Mouse (Mus musculus) heart, adult 2 months (tissue): Measurements from ENCODE around the gene Lpcat4. TPM values are rescaled to one million over a fixed set of nuclear protein-coding genes. Genes with fewer than 3 reads are reported as not detected.
A peak's percentile ranks its signal among the peaks of the same experiment; 100 is the strongest.
"Not testable (repeated sequence)": the region's sequence is repeated elsewhere in the genome, so short reads cannot be mapped to it uniquely, and the experiment has no call there.

Experiments
- DNase-seq, 2 experiments: peaks; one replicate each; pipeline ENCODE4 v3.0.0; 2021
- H3K27ac ChIP-seq: fragments of 200-600 bp; 2 replicates; pipeline ENCODE4 v1.8.1; 2022
- H3K27me3 ChIP-seq: fragments of 200-500 bp; 2 replicates; pipeline ENCODE4 v1.6.1; 2012; ENCODE audit warnings: mild to moderate bottlenecking, low read length, inconsistent platforms, mixed read lengths; ENCODE audit not compliant: control insufficient read depth, insufficient read depth
- H3K36me3 ChIP-seq: fragments of 200-500 bp; 2 replicates; pipeline ENCODE4 v1.6.1; 2012; ENCODE audit warnings: low read length, inconsistent platforms; ENCODE audit not compliant: control insufficient read depth, insufficient read depth
- H3K4me1 ChIP-seq: fragments of 200-500 bp; 2 replicates; pipeline ENCODE4 v1.6.1; 2011; ENCODE audit warnings: low read length; ENCODE audit not compliant: control insufficient read depth, insufficient read depth
- H3K4me3 ChIP-seq: fragments of 200-600 bp; 2 replicates; pipeline ENCODE4 v1.8.1; 2022
- H3K79me2 ChIP-seq: fragments of 200-500 bp; replicated peaks from 2 replicates; pipeline ENCODE4 v1.6.1; 2012; ENCODE audit warnings: mild to moderate bottlenecking, inconsistent platforms, low read length, moderate library complexity, mixed read lengths; ENCODE audit not compliant: control insufficient read depth, insufficient read depth
- H3K9ac ChIP-seq: fragments of 200-500 bp; 2 replicates; pipeline ENCODE4 v1.6.1; 2012; ENCODE audit warnings: low read depth, mild to moderate bottlenecking, control low read depth, inconsistent platforms, low read length, mixed read lengths
- CTCF ChIP-seq: fragments of 200-600 bp; IDR thresholded peaks from 2 replicates; pipeline ENCODE4 v1.8.1; 2022; ENCODE audit warnings: antibody characterized with exemption, mild to moderate bottlenecking, moderate library complexity
- EP300 ChIP-seq: fragments of 200-500 bp; IDR thresholded peaks from 2 replicates; pipeline ENCODE4 v1.6.1; 2011; ENCODE audit warnings: low read depth, low read length, control low read depth; ENCODE audit not compliant: insufficient read depth
- POLR2A ChIP-seq: fragments of 200-500 bp; IDR thresholded peaks from 2 replicates; pipeline ENCODE4 v1.6.1; 2011; ENCODE audit warnings: mild to moderate bottlenecking, low read depth, low read length, control low read depth; ENCODE audit not compliant: insufficient read depth
- WGBS: fragments of 180-500 bp; shearing (Covaris S2); methylation state at CpG from one replicate; pipeline ENCODE4 v1.1.7; 2018; 5-methylcytosine and 5-hydroxymethylcytosine counted together
- intact Hi-C: fragments of 180-260 bp; cut with DNase I; formaldehyde crosslinking; loops from one replicate; pipeline ENCODE4 v1.15.1; 2025
- polyA plus RNA-seq: library from polyadenylated mRNA; depleted of rRNA; stranded (reverse); fragments of >200 nt; gene quantifications from 2 replicates; pipeline ENCODE4 v1.2.3, GENCODE M21; 2012; rRNA removed
- total RNA-seq, 2 experiments: library from RNA; stranded (reverse); gene quantifications; 2 replicates each; pipeline ENCODE4 v1.2.3; 2021

Lpcat4 gene
- total and polyA plus RNA-seq, 3 experiments = 2.3 to 11.4 (median 2.3) TPM

- DNase-seq = no peak
- peak overlapping the region; percentile 76 for H3K27ac ChIP-seq
- intact Hi-C loops = no loop called here
- WGBS = 64% methylated on average over 6 of the region's 6 CpGs
- peaks cover 7% of the 10 kb centered on the region for H3K36me3 ChIP-seq
- peak overlapping the region; percentile 66 for H3K4me3 ChIP-seq
- no peak overlapping the region for H3K9ac ChIP-seq
- TF ChIP-seq POLR2A (no peak), CTCF (no peak), EP300 (no peak)
- no peaks in the 10 kb centered on the region for H3K27me3 ChIP-seq
- peaks cover 6% of the 10 kb centered on the region for H3K4me1 ChIP-seq
- H3K79me2 ChIP-seq = no peaks in the 10 kb centered on the region; the same call in 1 of the 2 replicates
Measured at GRCm38 (mm10) chr2:112285031-112285390, 45.7 kb downstream of the Lpcat4 start.

- H3K79me2 ChIP-seq, H3K27me3 ChIP-seq, H3K4me3 ChIP-seq, H3K27ac ChIP-seq, H3K4me1 ChIP-seq, DNase-seq, intact Hi-C loops, H3K9ac ChIP-seq, H3K36me3 ChIP-seq: not testable (repeated sequence)
- WGBS = 100% methylated on average over 1 of the region's 1 CpGs
Measured at GRCm38 (mm10) chr2:112286062-112286461, 46.8 kb downstream of the Lpcat4 start.

GRCm38 (mm10) chr2:112287059-112287458 lies 47.8 kb downstream of the Lpcat4 start:
- TF ChIP-seq CTCF (no peak), POLR2A (no peak), EP300 (no peak)
- Histone ChIP-seq H3K9ac (no peak overlapping the region), H3K27me3 (no peaks in the 10 kb centered on the region), H3K27ac (no peak overlapping the region), H3K79me2 (no peaks in the 10 kb centered on the region; the same call in 1 of the 2 replicates), H3K4me3 (no peak overlapping the region), H3K4me1 (peaks cover 8% of the 10 kb centered on the region), H3K36me3 (peaks cover 9% of the 10 kb centered on the region)
- WGBS = 49% methylated on average over 4 of the region's 4 CpGs
- no peak for DNase-seq
- intact Hi-C loops = no loop called here

- peaks cover 6% of the 10 kb centered on the region for H3K4me1 ChIP-seq
- no peak overlapping the region for H3K4me3 ChIP-seq
- no peaks in the 10 kb centered on the region for H3K27me3 ChIP-seq
- intact Hi-C loops = no loop called here
- peaks cover 9% of the 10 kb centered on the region for H3K36me3 ChIP-seq
- DNase-seq = no peak
- 73% methylated on average over 3 of the region's 3 CpGs for WGBS
- H3K27ac ChIP-seq = no peak overlapping the region
- H3K79me2 ChIP-seq = no peaks in the 10 kb centered on the region; the same call in 1 of the 2 replicates
- no peak overlapping the region for H3K9ac ChIP-seq
- TF ChIP-seq EP300 = no peak
- TF ChIP-seq CTCF = no peak
- TF ChIP-seq POLR2A = no peak
Measured at GRCm38 (mm10) chr2:112289507-112289906, 50.2 kb downstream of the Lpcat4 start.

- WGBS = 61% methylated on average over 2 of the region's 2 CpGs
- Histone ChIP-seq H3K27ac (no peak overlapping the region), H3K79me2 (no peaks in the 10 kb centered on the region; the same call in 1 of the 2 replicates), H3K27me3 (no peaks in the 10 kb centered on the region), H3K4me1 (peaks cover 5% of the 10 kb centered on the region), H3K36me3 (peaks cover 22% of the 10 kb centered on the region), H3K9ac (no peak overlapping the region), H3K4me3 (no peak overlapping the region)
- no peak for DNase-seq
- TF ChIP-seq CTCF = no peak
- no peak for TF ChIP-seq POLR2A
- no peak for TF ChIP-seq EP300
- intact Hi-C loops = no loop called here
Measured at GRCm38 (mm10) chr2:112292823-112293222, 53.6 kb downstream of the Lpcat4 start.

GRCm38 (mm10) chr2:112296211-112296610 lies 56.9 kb downstream of the Lpcat4 start:
- DNase-seq = no peak
- Histone ChIP-seq H3K79me2 (peaks cover 1% of the 10 kb centered on the region; the same call in 1 of the 2 replicates), H3K27me3 (no peaks in the 10 kb centered on the region), H3K36me3 (peaks cover 26% of the 10 kb centered on the region), H3K27ac (peak overlapping the region; percentile 78), H3K4me3 (no peak overlapping the region), H3K9ac (no peak overlapping the region; the same call in 1 of the 2 replicates), H3K4me1 (peaks cover 6% of the 10 kb centered on the region)
- 62% methylated on average over 3 of the region's 3 CpGs for WGBS
- TF ChIP-seq CTCF (no peak), EP300 (no peak), POLR2A (no peak)
- intact Hi-C loops = no loop called here

Other genes with a start within 250 kb of the Lpcat4 start
- gene Olfr1309, start 249.2 kb upstream of the Lpcat4 start, total RNA-seq = not detected
- gene Olfr1309, start 249.2 kb upstream of the Lpcat4 start, polyA plus RNA-seq = not detected in 2 replicates
- not detected for gene Olfr1310, start 226.8 kb upstream of the Lpcat4 start, total RNA-seq
- gene Olfr1310, start 226.8 kb upstream of the Lpcat4 start, polyA plus RNA-seq = not detected in 2 replicates
- gene Olfr1311, start 215.1 kb upstream of the Lpcat4 start, total RNA-seq = not detected
- gene Olfr1311, start 215.1 kb upstream of the Lpcat4 start, polyA plus RNA-seq = not detected in 2 replicates
- gene Olfr1312, start 189.2 kb upstream of the Lpcat4 start, total RNA-seq = not detected
- not detected in 2 replicates for gene Olfr1312, start 189.2 kb upstream of the Lpcat4 start, polyA plus RNA-seq
- gene Olfr1313, start 161.6 kb upstream of the Lpcat4 start, total RNA-seq = not detected
- gene Olfr1313, start 161.6 kb upstream of the Lpcat4 start, polyA plus RNA-seq = not detected in 2 replicates
- gene Olfr1314, start 142.7 kb upstream of the Lpcat4 start, total RNA-seq = not detected
- gene Olfr1314, start 142.7 kb upstream of the Lpcat4 start, polyA plus RNA-seq = not detected in 2 replicates
- gene Olfr1315-ps1, start 124.0 kb upstream of the Lpcat4 start, total RNA-seq = not detected
- gene Olfr1315-ps1, start 124.0 kb upstream of the Lpcat4 start, polyA plus RNA-seq = not detected in 2 replicates
- gene Olfr1316, start 104.5 kb upstream of the Lpcat4 start, total RNA-seq = not detected
- not detected in 2 replicates for gene Olfr1316, start 104.5 kb upstream of the Lpcat4 start, polyA plus RNA-seq
- gene Olfr1317, start 99.1 kb upstream of the Lpcat4 start, total RNA-seq = not detected
- gene Olfr1317, start 99.1 kb upstream of the Lpcat4 start, polyA plus RNA-seq = not detected in 2 replicates
- gene Olfr1318, start 85.3 kb upstream of the Lpcat4 start, total RNA-seq = not detected
- not detected in 2 replicates for gene Olfr1318, start 85.3 kb upstream of the Lpcat4 start, polyA plus RNA-seq
- gene Nutm1, start 19.8 kb downstream of the Lpcat4 start, total RNA-seq = not detected
- gene Nutm1, start 19.8 kb downstream of the Lpcat4 start, polyA plus RNA-seq = not detected in 2 replicates
- gene Nop10, start 22.5 kb downstream of the Lpcat4 start, total RNA-seq = 10 to 100 TPM; 61.8 to 65.4 TPM
- 89.0 and 113 TPM in 2 replicates for gene Nop10, start 22.5 kb downstream of the Lpcat4 start, polyA plus RNA-seq
- 10 to 100 TPM; 31.1 to 32.9 TPM for gene Slc12a6, start 26.4 kb downstream of the Lpcat4 start, total RNA-seq
- gene Slc12a6, start 26.4 kb downstream of the Lpcat4 start, polyA plus RNA-seq = 23.2 and 44.3 TPM in 2 replicates
- 1 to 10 TPM in 1 of 2 experiments, under 1 TPM in 1; 0.42 to 1.1 TPM for gene Gm21985, start 26.8 kb downstream of the Lpcat4 start, total RNA-seq
- not detected in 2 replicates for gene Gm21985, start 26.8 kb downstream of the Lpcat4 start, polyA plus RNA-seq
- gene Emc4, start 128.6 kb downstream of the Lpcat4 start, total RNA-seq = 10 to 100 TPM; 63.6 to 68.4 TPM
- gene Emc4, start 128.6 kb downstream of the Lpcat4 start, polyA plus RNA-seq = 82.1 and 135 TPM in 2 replicates
- 1 to 10 TPM; 3.9 to 4.4 TPM for gene Katnbl1, start 139.7 kb downstream of the Lpcat4 start, total RNA-seq
- gene Katnbl1, start 139.7 kb downstream of the Lpcat4 start, polyA plus RNA-seq = 1.2 and 2.7 TPM in 2 replicates
- gene Emc7, start 215.5 kb downstream of the Lpcat4 start, total RNA-seq = 10 to 100 TPM; 14.3 to 17.7 TPM
- gene Emc7, start 215.5 kb downstream of the Lpcat4 start, polyA plus RNA-seq = 6.6 and 11.7 TPM in 2 replicates
- not detected for gene Chrm5, start 241.3 kb downstream of the Lpcat4 start, total RNA-seq
- gene Chrm5, start 241.3 kb downstream of the Lpcat4 start, polyA plus RNA-seq = not detected in 2 replicates